Mouse (Mus musculus) erythroblast, embryonic 14.5 days (primary cell): Measurements from ENCODE around the gene Kif2c.

Source experiments
- GATA1 ChIP-seq: IDR thresholded peaks from 2 replicates; pipeline ENCODE4 v1.6.1; 2012; ENCODE audit warnings: low read length, inconsistent platforms, mixed read lengths
- TAL1 ChIP-seq: IDR thresholded peaks from 3 replicates; pipeline ENCODE4 v1.6.1; 2012; ENCODE audit warnings: low read length, inconsistent platforms, mixed read lengths

GRCm38 (mm10) chr4:117202992-117203354 is 20.5 kb upstream of the Kif2c start:
- TF ChIP-seq TAL1, result no peak
- no peak for TF ChIP-seq GATA1
